Mouse (Mus musculus) limb, embryonic 12.5 days (tissue): ENCODE measurements around the gene Vmn1r128. TPM values are rescaled to one million over a fixed set of nuclear protein-coding genes. Genes with fewer than 3 reads are reported as not detected.
"Not testable (repeated sequence)": the region's sequence is repeated elsewhere in the genome, so short reads cannot be mapped to it uniquely, and the experiment has no call there.

Experiments
- ATAC-seq: fragments of 200-750 bp; cut with Nextera tagmentation; 2 replicates; pipeline ENCODE4 v1.8.0; 2017; ENCODE audit warnings: low read depth, moderate TSS enrichment; ENCODE audit not compliant: insufficient number of reproducible peaks, insufficient read depth, low FRiP score, low TSS enrichment
- H3K27ac ChIP-seq: fragments of 300-500 bp; sonication (generic); 2 replicates; pipeline ENCODE4 v1.5.1; 2016; ENCODE audit warnings: mild to moderate bottlenecking, moderate library complexity
- H3K27me3 ChIP-seq: fragments of 300-500 bp; sonication (generic); 2 replicates; pipeline ENCODE4 v1.6.1; 2016; ENCODE audit warnings: mild to moderate bottlenecking, moderate library complexity
- H3K36me3 ChIP-seq: fragments of 300-500 bp; sonication (generic); 2 replicates; pipeline ENCODE4 v1.6.1; 2016; ENCODE audit warnings: mild to moderate bottlenecking, moderate library complexity
- H3K4me1 ChIP-seq: fragments of 300-500 bp; sonication (generic); replicated peaks from 2 replicates; pipeline ENCODE4 v1.6.1; 2016
- H3K4me2 ChIP-seq: fragments of 300-500 bp; sonication (generic); 2 replicates; pipeline ENCODE4 v1.6.1; 2016; ENCODE audit warnings: mild to moderate bottlenecking, moderate library complexity
- H3K4me3 ChIP-seq: fragments of 300-500 bp; sonication (generic); replicated peaks from 2 replicates; pipeline ENCODE4 v1.5.1; 2016; ENCODE audit warnings: mild to moderate bottlenecking
- H3K9ac ChIP-seq: fragments of 300-500 bp; sonication (generic); replicated peaks from 2 replicates; pipeline ENCODE4 v1.6.1; 2016; ENCODE audit warnings: mild to moderate bottlenecking, moderate library complexity
- H3K9me3 ChIP-seq: fragments of 300-500 bp; sonication (generic); 2 replicates; pipeline ENCODE4 v1.6.1; 2016; ENCODE audit warnings: mild to moderate bottlenecking, moderate library complexity
- WGBS: fragments of 180-500 bp; shearing (Covaris S2); methylation state at CpG from one replicate; pipeline ENCODE4 v1.1.7; 2016; 5-methylcytosine and 5-hydroxymethylcytosine counted together
- polyA plus RNA-seq: library from polyadenylated mRNA; unstranded; fragments of >200 nt; fragmentation: Nextera tagmentation; extraction: Ambion mirVana; gene quantifications from 2 replicates; pipeline ENCODE4 v1.2.1, GENCODE M21; 2016

Vmn1r128 gene
- polyA plus RNA-seq: not detected in 2 replicates

- not testable (repeated sequence) for H3K27ac ChIP-seq
- WGBS: 70% methylated on average over 1 of the region's 1 CpGs
Measured at GRCm38 (mm10) chr7:21349073-21349472, at the start of gene Vmn1r128. Gene Vmn1r128 (plus strand): TSS chr7:21349373.

GRCm38 (mm10) chr7:21301367-21301766 is 47.8 kb upstream of the Vmn1r128 start, which contains the start of gene Vmn1r126:
Gene Vmn1r126 (minus strand): TSS chr7:21301467.
- not testable (repeated sequence) for H3K4me2 ChIP-seq, H3K9ac ChIP-seq, H3K27ac ChIP-seq, H3K9me3 ChIP-seq, H3K4me3 ChIP-seq, H3K27me3 ChIP-seq, H3K36me3 ChIP-seq, ATAC-seq, H3K4me1 ChIP-seq
- WGBS: no CpG with 5 or more reads among the region's 5 CpGs

More at GRCm38 (mm10) chr7:21349073-21349472, at the start of gene Vmn1r128:
- not testable (repeated sequence) for H3K4me1 ChIP-seq, H3K4me3 ChIP-seq, H3K9me3 ChIP-seq, H3K9ac ChIP-seq, H3K27me3 ChIP-seq, H3K36me3 ChIP-seq, H3K4me2 ChIP-seq, ATAC-seq

- ATAC-seq, H3K4me1 ChIP-seq, H3K9ac ChIP-seq, H3K36me3 ChIP-seq, H3K27me3 ChIP-seq, H3K9me3 ChIP-seq, H3K27ac ChIP-seq, H3K4me3 ChIP-seq, H3K4me2 ChIP-seq: not testable (repeated sequence)
- WGBS: no CpG with 5 or more reads among the region's 3 CpGs
Measured at GRCm38 (mm10) chr7:21319761-21320160, 29.4 kb upstream of the Vmn1r128 start, which contains the start of gene Vmn1r127. Gene Vmn1r127 (minus strand): TSS chr7:21319861.

- no CpG with 5 or more reads among the region's 1 CpGs for WGBS
- H3K4me1 ChIP-seq: not testable (repeated sequence)
Measured at GRCm38 (mm10) chr7:21361191-21361590, 12.0 kb downstream of the Vmn1r128 start, which contains the start of gene Vmn1r129. Gene Vmn1r129 (minus strand): TSS chr7:21361291.

More at GRCm38 (mm10) chr7:21361191-21361590, 12.0 kb downstream of the Vmn1r128 start, which contains the start of gene Vmn1r129:
- not testable (repeated sequence) for H3K27ac ChIP-seq, H3K4me2 ChIP-seq, H3K9me3 ChIP-seq, H3K36me3 ChIP-seq, ATAC-seq, H3K27me3 ChIP-seq, H3K4me3 ChIP-seq, H3K9ac ChIP-seq

Other genes starting within 250 kb of the Vmn1r128 start
- not detected in 2 replicates for gene Vmn1r122, start 215.2 kb upstream of the Vmn1r128 start, polyA plus RNA-seq
- not detected in 2 replicates for gene Vmn1r123, start 187.2 kb upstream of the Vmn1r128 start, polyA plus RNA-seq
- gene Gm5157, start 158.9 kb upstream of the Vmn1r128 start, polyA plus RNA-seq: not detected in 2 replicates
- gene Vmn1r124, start 88.8 kb upstream of the Vmn1r128 start, polyA plus RNA-seq: not detected in 2 replicates
- gene Vmn1r125, start 77.2 kb upstream of the Vmn1r128 start, polyA plus RNA-seq: not detected in 2 replicates
- gene Vmn1r126, start 47.9 kb upstream of the Vmn1r128 start, polyA plus RNA-seq: not detected in 2 replicates
- not detected in 2 replicates for gene Vmn1r127, start 29.5 kb upstream of the Vmn1r128 start, polyA plus RNA-seq
- gene Vmn1r129, start 11.9 kb downstream of the Vmn1r128 start, polyA plus RNA-seq: not detected in 2 replicates
- gene Gm6882, start 83.4 kb downstream of the Vmn1r128 start, polyA plus RNA-seq: not detected in 2 replicates
- not detected in 2 replicates for gene Vmn1r130, start 162.4 kb downstream of the Vmn1r128 start, polyA plus RNA-seq
- gene Vmn1r131, start 196.7 kb downstream of the Vmn1r128 start, polyA plus RNA-seq: not detected in 2 replicates